Mouse (Mus musculus) midbrain, embryonic 16.5 days (tissue): ENCODE measurements around the gene Dhx16. TPM values are rescaled to one million over a fixed set of nuclear protein-coding genes. Genes with fewer than 3 reads are reported as not detected.
A peak's percentile ranks its signal among the peaks of the same experiment; 100 is the strongest.

Source experiments
- ATAC-seq: fragments of 200-750 bp; cut with Nextera tagmentation; 2 replicates; pipeline ENCODE4 v1.8.0; 2017; ENCODE audit warnings: moderate TSS enrichment
- H3K27ac ChIP-seq: fragments of 300-500 bp; sonication (generic); 2 replicates; pipeline ENCODE4 v1.5.1; 2014; ENCODE audit warnings: mild to moderate bottlenecking, low read length, mixed read lengths
- H3K27me3 ChIP-seq: fragments of 300-500 bp; sonication (generic); 2 replicates; pipeline ENCODE4 v1.6.1; 2014; ENCODE audit warnings: low read depth, low read length, mixed read lengths; ENCODE audit not compliant: control insufficient read depth, insufficient read depth
- H3K36me3 ChIP-seq: fragments of 300-500 bp; sonication (generic); 2 replicates; pipeline ENCODE4 v1.6.1; 2014; ENCODE audit warnings: mild to moderate bottlenecking, low read length, moderate library complexity, mixed read lengths; ENCODE audit not compliant: control insufficient read depth, insufficient read depth
- H3K4me1 ChIP-seq: fragments of 300-500 bp; sonication (generic); 2 replicates; pipeline ENCODE4 v1.6.1; 2014; ENCODE audit warnings: mild to moderate bottlenecking, low read length, mixed read lengths; ENCODE audit not compliant: control insufficient read depth, insufficient read depth
- H3K4me2 ChIP-seq: fragments of 300-500 bp; sonication (generic); 2 replicates; pipeline ENCODE4 v1.6.1; 2014; ENCODE audit warnings: mild to moderate bottlenecking, low read length, mixed read lengths
- H3K4me3 ChIP-seq: fragments of 300-500 bp; sonication (generic); 2 replicates; pipeline ENCODE4 v1.5.1; 2014; ENCODE audit warnings: low read depth, mild to moderate bottlenecking, low read length, moderate library complexity, mixed read lengths
- H3K9ac ChIP-seq: fragments of 300-500 bp; sonication (generic); 2 replicates; pipeline ENCODE4 v1.6.1; 2014; ENCODE audit warnings: low read depth, low read length, mixed read lengths
- H3K9me3 ChIP-seq: fragments of 300-500 bp; sonication (generic); replicated peaks from 2 replicates; pipeline ENCODE4 v1.6.1; 2014; ENCODE audit warnings: mild to moderate bottlenecking, low read length, mixed read lengths; ENCODE audit not compliant: control insufficient read depth, poor library complexity, severe bottlenecking
- WGBS: fragments of 180-500 bp; shearing (Covaris S2); extraction: QIAGEN DNeasy Blood & Tissue Kit; methylation state at CpG from one replicate; pipeline ENCODE4 v1.1.7; 2014; 5-methylcytosine and 5-hydroxymethylcytosine counted together
- polyA plus RNA-seq: library from polyadenylated mRNA; unstranded; fragments of >200 nt; fragmentation: Nextera tagmentation; extraction: Ambion mirVana; gene quantifications from 2 replicates; pipeline ENCODE4 v1.2.1, GENCODE M21; 2015

Dhx16 gene
- polyA plus RNA-seq, 1 experiment from 2014 or later, result 30.5 TPM

- 93% methylated on average over 9 of the region's 9 CpGs for WGBS
- no peak for ATAC-seq
- no peak overlapping the region for H3K9ac ChIP-seq
- no peak overlapping the region for H3K4me3 ChIP-seq
- peaks cover 7% of the 10 kb centered on the region for H3K4me1 ChIP-seq
- H3K27me3 ChIP-seq, result no peaks in the 10 kb centered on the region
- H3K4me2 ChIP-seq, result no peak overlapping the region
- H3K36me3 ChIP-seq, result peaks cover 50% of the 10 kb centered on the region
- no peaks in the 10 kb centered on the region for H3K9me3 ChIP-seq
- no peak overlapping the region for H3K27ac ChIP-seq
Observed at GRCm38 (mm10) chr17:35903343-35903991, 23.8 kb downstream of the Dhx16 start.

- WGBS, result 96% methylated on average over 4 of the region's 4 CpGs
- H3K27ac ChIP-seq, result no peak overlapping the region
- H3K4me1 ChIP-seq, result peaks cover 12% of the 10 kb centered on the region
- H3K4me2 ChIP-seq, result no peak overlapping the region
- no peak overlapping the region for H3K4me3 ChIP-seq
- H3K27me3 ChIP-seq, result no peaks in the 10 kb centered on the region
- no peaks in the 10 kb centered on the region for H3K9me3 ChIP-seq
- ATAC-seq, result no peak
- H3K9ac ChIP-seq, result no peak overlapping the region
- peaks cover 51% of the 10 kb centered on the region for H3K36me3 ChIP-seq
Observed at GRCm38 (mm10) chr17:35903992-35904355, 24.4 kb downstream of the Dhx16 start.

GRCm38 (mm10) chr17:35905587-35905986 is 26.0 kb downstream of the Dhx16 start:
- H3K4me1 ChIP-seq, result peaks cover 19% of the 10 kb centered on the region
- H3K27ac ChIP-seq, result no peak overlapping the region
- no peak overlapping the region for H3K9ac ChIP-seq
- H3K36me3 ChIP-seq, result peaks cover 42% of the 10 kb centered on the region
- H3K9me3 ChIP-seq, result no peaks in the 10 kb centered on the region
- no peak for ATAC-seq
- H3K27me3 ChIP-seq, result no peaks in the 10 kb centered on the region
- no peak overlapping the region for H3K4me2 ChIP-seq
- WGBS, result 95% methylated on average over 1 of the region's 1 CpGs
- H3K4me3 ChIP-seq, result no peak overlapping the region

GRCm38 (mm10) chr17:35907609-35908008 is 28.0 kb downstream of the Dhx16 start:
- 72% methylated on average over 2 of the region's 2 CpGs for WGBS
- peaks cover 19% of the 10 kb centered on the region for H3K4me1 ChIP-seq
- peak overlapping the region; percentile 95; the same call in 1 of the 2 replicates for H3K4me2 ChIP-seq
- H3K27me3 ChIP-seq, result no peaks in the 10 kb centered on the region
- H3K36me3 ChIP-seq, result peaks cover 31% of the 10 kb centered on the region
- no peak overlapping the region for H3K27ac ChIP-seq
- no peak for ATAC-seq
- no peak overlapping the region for H3K4me3 ChIP-seq
- H3K9me3 ChIP-seq, result no peaks in the 10 kb centered on the region
- H3K9ac ChIP-seq, result no peak overlapping the region

GRCm38 (mm10) chr17:35909186-35909918 is 29.7 kb downstream of the Dhx16 start:
- H3K27me3 ChIP-seq, result no peaks in the 10 kb centered on the region
- peak overlapping the region; percentile 95 for H3K4me2 ChIP-seq
- H3K9me3 ChIP-seq, result no peaks in the 10 kb centered on the region
- peaks cover 19% of the 10 kb centered on the region for H3K4me1 ChIP-seq
- H3K4me3 ChIP-seq, result peak overlapping the region; percentile 66
- H3K36me3 ChIP-seq, result peaks cover 23% of the 10 kb centered on the region
- H3K9ac ChIP-seq, result peak overlapping the region; percentile 91
- WGBS, result 27% methylated on average over 20 of the region's 20 CpGs
- H3K27ac ChIP-seq, result peak overlapping the region; percentile 80
- ATAC-seq, result peak; percentile 49

GRCm38 (mm10) chr17:35909919-35910369 is 30.3 kb downstream of the Dhx16 start, which contains the start of gene Atat1:
Atat1 (minus strand) TSS chr17:35910075.
- ATAC-seq, result peak; percentile 90
- H3K27me3 ChIP-seq, result no peaks in the 10 kb centered on the region
- peak within 1 kb of the TSS; percentile 66 for H3K4me3 ChIP-seq
- H3K4me1 ChIP-seq, result peaks cover 19% of the 10 kb centered on the region
- H3K4me2 ChIP-seq, result peak within 1 kb of the TSS; percentile 95
- H3K36me3 ChIP-seq, result peaks cover 21% of the 10 kb centered on the region
- peak within 1 kb of the TSS; percentile 91 for H3K9ac ChIP-seq
- 2% methylated on average over 22 of the region's 25 CpGs for WGBS
- no peaks in the 10 kb centered on the region for H3K9me3 ChIP-seq
- H3K27ac ChIP-seq, result peak within 1 kb of the TSS; percentile 80

GRCm38 (mm10) chr17:35914975-35915374 is 35.4 kb downstream of the Dhx16 start:
- Histone ChIP-seq H3K9me3 (no peaks in the 10 kb centered on the region), H3K27me3 (no peaks in the 10 kb centered on the region), H3K9ac (no peak overlapping the region), H3K4me1 (peaks cover 15% of the 10 kb centered on the region), H3K36me3 (no peaks in the 10 kb centered on the region), H3K27ac (no peak overlapping the region), H3K4me2 (no peak overlapping the region; the same call in 1 of the 2 replicates), H3K4me3 (peak overlapping the region; percentile 66; the same call in 1 of the 2 replicates)
- ATAC-seq, result no peak
- WGBS, result 85% methylated on average over 6 of the region's 6 CpGs

- H3K9me3 ChIP-seq, result no peaks in the 10 kb centered on the region
- 3% methylated on average over 28 of the region's 28 CpGs for WGBS
Observed at GRCm38 (mm10) chr17:35915538-35916296, 36.1 kb downstream of the Dhx16 start.

More at GRCm38 (mm10) chr17:35915538-35916296, 36.1 kb downstream of the Dhx16 start:
- no peak for ATAC-seq
- Histone ChIP-seq H3K27ac (peak overlapping the region; percentile 99), H3K4me1 (peaks cover 19% of the 10 kb centered on the region), H3K27me3 (no peaks in the 10 kb centered on the region), H3K36me3 (no peaks in the 10 kb centered on the region), H3K4me3 (peak overlapping the region; percentile 66), H3K4me2 (peak overlapping the region; percentile 79), H3K9ac (peak overlapping the region; percentile 67)
